In the genomic region with DNA sequence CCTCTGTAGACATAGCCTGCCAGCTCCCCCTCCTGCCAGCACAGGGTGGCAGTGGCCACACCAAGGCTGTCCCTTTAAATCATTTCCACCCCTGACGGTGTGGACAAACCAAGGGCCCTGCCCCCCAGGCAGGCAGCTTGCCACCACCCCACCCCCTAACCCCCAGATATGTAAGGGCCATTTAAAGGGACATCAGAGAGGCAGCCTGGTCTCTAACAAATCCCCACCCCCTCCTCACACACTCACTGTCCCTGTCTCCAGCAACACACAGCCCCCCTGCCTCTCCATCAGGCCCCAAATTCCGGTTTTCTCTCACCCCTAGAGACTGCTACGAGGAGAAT, we compare ENCODE assay signal across 8 mouse cellular contexts. TPM values are rescaled to one million over a fixed set of nuclear protein-coding genes. Genes with fewer than 3 reads are reported as not detected.
DNase-seq lines count a peak whose midpoint lies in the region; ATAC-seq and TF ChIP-seq lines count a peak whose summit lies in the region.

No protein-coding gene starts in this region.

- H3K4me2 ChIP-seq in embryonic facial prominence, embryonic 14.5 days (ENCODE audit: low read depth, low read length) = peak overlapping the region; percentile 92
- peak overlapping the region; percentile 95 for H3K4me2 ChIP-seq in heart, postnatal 0 days (ENCODE audit: low read depth, low read length)
- H3K4me2 ChIP-seq in midbrain, embryonic 11.5 days = peak overlapping the region; percentile 91

- peak; percentile 38 for TF ChIP-seq CTCF in heart, postnatal 0 days (IDR thresholded peaks at IDR 0.05; ENCODE audit: low read depth)

- no peaks in the 10 kb centered on the region; the same call in 1 of the 2 replicates for H3K36me3 ChIP-seq in erythroblast, embryonic 14.5 days (ENCODE audit: control insufficient read depth)
- H3K36me3 ChIP-seq in embryonic facial prominence, embryonic 14.5 days (ENCODE audit: control insufficient read depth, insufficient read depth, low read length) = peaks cover 16% of the 10 kb centered on the region
- peaks cover 11% of the 10 kb centered on the region; the same call in 1 of the 2 replicates for H3K36me3 ChIP-seq in heart, postnatal 0 days (replicated peaks; ENCODE audit: control insufficient read depth, insufficient read depth, low read length)
- H3K36me3 ChIP-seq in midbrain, embryonic 11.5 days (ENCODE audit: control insufficient read depth, insufficient read depth, low read length) = no peaks in the 10 kb centered on the region

- DNase-seq in NIH3T3 (ENCODE audit: low read depth) = peak; percentile 65
- DNase-seq in embryonic facial prominence, embryonic 14.5 days (ENCODE audit: low spot score) = peak; percentile 79
- DNase-seq in heart, postnatal 0 days (ENCODE audit: low spot score) = peak; percentile 86
- DNase-seq in kidney, postnatal 14 days = peak; percentile 84
- DNase-seq in midbrain, embryonic 11.5 days (ENCODE audit: low spot score, missing footprints) = peak; percentile 95

- ATAC-seq in erythroblast, adult 5-6 weeks (replicated peaks; ENCODE audit: low FRiP score, poor library complexity, severe bottlenecking) = no peak
- no peak for ATAC-seq in embryonic facial prominence, embryonic 14.5 days (ENCODE audit: low read depth)
- peak; percentile 24 for ATAC-seq in heart, postnatal 0 days (ENCODE audit: insufficient read depth, low read depth)
- 0 out of 2 replicates have a peak, but pooled peaks have one; percentile 3 for ATAC-seq in midbrain, embryonic 11.5 days (ENCODE audit: low FRiP score)
- no peak for ATAC-seq in activated CD4-positive, CD25-positive, alpha-beta regulatory T cell, adult 4 months

- TF ChIP-seq EP300 in heart, postnatal 0 days (IDR thresholded peaks at IDR 0.05; ENCODE audit: low read depth) = peak; percentile 28; the same call in 1 of the 2 replicates

- H3K9ac ChIP-seq in embryonic facial prominence, embryonic 14.5 days (ENCODE audit: low read depth, low read length) = peak overlapping the region; percentile 94
- H3K9ac ChIP-seq in heart, postnatal 0 days (replicated peaks; ENCODE audit: low read depth, low read length) = peak overlapping the region; percentile 82
- peak overlapping the region; percentile 99 for H3K9ac ChIP-seq in midbrain, embryonic 11.5 days (ENCODE audit: low read length)

- peak overlapping the region; percentile 99 for H3K27ac ChIP-seq in embryonic facial prominence, embryonic 14.5 days (replicated peaks; ENCODE audit: low read depth, low read length)
- H3K27ac ChIP-seq in heart, postnatal 0 days (ENCODE audit: low read depth) = peak overlapping the region; percentile 99
- H3K27ac ChIP-seq in midbrain, embryonic 11.5 days (ENCODE audit: low read depth, low read length) = peak overlapping the region; percentile 99

- H3K4me3 ChIP-seq in erythroblast, embryonic 14.5 days (replicated peaks) = peak overlapping the region; percentile 55
- peak overlapping the region; percentile 77 for H3K4me3 ChIP-seq in embryonic facial prominence, embryonic 14.5 days (ENCODE audit: low read depth, low read length)
- peak overlapping the region; percentile 61 for H3K4me3 ChIP-seq in heart, postnatal 0 days (ENCODE audit: low read depth, low read length)
- peak overlapping the region; percentile 84 for H3K4me3 ChIP-seq in midbrain, embryonic 11.5 days (ENCODE audit: low read depth, low read length)

- 0% methylated on average over 3 of the region's 3 CpGs for WGBS in embryonic facial prominence, embryonic 14.5 days
- WGBS in heart, postnatal 0 days = 0% methylated on average over 3 of the region's 3 CpGs
- 0% methylated on average over 3 of the region's 3 CpGs for WGBS in midbrain, embryonic 11.5 days

- H3K4me1 ChIP-seq in erythroblast, embryonic 14.5 days (ENCODE audit: control insufficient read depth) = peaks cover 84% of the 10 kb centered on the region
- H3K4me1 ChIP-seq in embryonic facial prominence, embryonic 14.5 days (ENCODE audit: control insufficient read depth, insufficient read depth, low read length) = peaks cover 53% of the 10 kb centered on the region
- peaks cover 40% of the 10 kb centered on the region for H3K4me1 ChIP-seq in heart, postnatal 0 days (ENCODE audit: control insufficient read depth, insufficient read depth)
- peaks cover 58% of the 10 kb centered on the region for H3K4me1 ChIP-seq in midbrain, embryonic 11.5 days (ENCODE audit: control insufficient read depth, insufficient read depth, low read length)

- H3K9me3 ChIP-seq in erythroblast, embryonic 14.5 days (ENCODE audit: control insufficient read depth, low read length) = no peaks in the 10 kb centered on the region
- no peaks in the 10 kb centered on the region for H3K9me3 ChIP-seq in embryonic facial prominence, embryonic 14.5 days (ENCODE audit: control insufficient read depth, low read length)
- no peaks in the 10 kb centered on the region for H3K9me3 ChIP-seq in heart, postnatal 0 days (replicated peaks; ENCODE audit: control insufficient read depth, low read length)
- H3K9me3 ChIP-seq in midbrain, embryonic 11.5 days (ENCODE audit: control insufficient read depth, low read length) = no peaks in the 10 kb centered on the region

- H3K27me3 ChIP-seq in erythroblast, embryonic 14.5 days (ENCODE audit: control insufficient read depth) = peaks cover 45% of the 10 kb centered on the region
- no peaks in the 10 kb centered on the region for H3K27me3 ChIP-seq in embryonic facial prominence, embryonic 14.5 days (replicated peaks; ENCODE audit: control insufficient read depth, insufficient read depth, low read length)
- no peaks in the 10 kb centered on the region for H3K27me3 ChIP-seq in heart, postnatal 0 days (ENCODE audit: control insufficient read depth, insufficient read depth, low read length)
- H3K27me3 ChIP-seq in midbrain, embryonic 11.5 days (ENCODE audit: control insufficient read depth, insufficient read depth, low read length) = no peaks in the 10 kb centered on the region

RNA-seq across cellular contexts. Expression of gene Kdm6b, which starts 1.8 kb away (rescaled TPM):
- 0.51 and 0.65 TPM in 2 replicates for polyA plus RNA-seq in erythroblast, embryonic 14.5 days (2012)
- 5.8 and 8.2 TPM in 2 replicates for total RNA-seq in erythroblast, adult 5-6 weeks (2015; ENCODE audit: low replicate concordance)
- 0.84 and 1.5 TPM in 2 replicates for total RNA-seq in erythroblast, adult 5-6 weeks (2017; ENCODE audit: low replicate concordance)
- polyA plus RNA-seq in embryonic facial prominence, embryonic 14.5 days (2014; fragmentation: Nextera tagmentation; extraction: Ambion mirVana) = 24.2 and 24.3 TPM in 2 replicates
- 7.8 and 10.0 TPM in 2 replicates for total RNA-seq in heart, postnatal 0 days (2014; rRNA removed; ENCODE audit: low replicate concordance)
- polyA plus RNA-seq in heart, postnatal 0 days (2015; fragmentation: Nextera tagmentation; extraction: Ambion mirVana) = 23.0 and 23.6 TPM in 2 replicates
- 30.2 and 31.7 TPM in 2 replicates for polyA plus RNA-seq in midbrain, embryonic 11.5 days (2014; fragmentation: Nextera tagmentation; extraction: Ambion mirVana)
- 10 to 100 TPM; 23.6 to 28.3 TPM for polyA plus RNA-seq in activated CD4-positive, CD25-positive, alpha-beta regulatory T cell, adult 4 months (2017; shearing (Covaris generic))

RNA-seq across cellular contexts. Expression of gene Tmem88, which starts 17.3 kb away (rescaled TPM):
- polyA plus RNA-seq in erythroblast, embryonic 14.5 days (2012) = 0.08 TPM in 1 of 2 replicates, not detected in the other
- not detected in 2 replicates for total RNA-seq in erythroblast, adult 5-6 weeks (2015; ENCODE audit: low replicate concordance)
- total RNA-seq in erythroblast, adult 5-6 weeks (2017; ENCODE audit: low replicate concordance) = not detected in 2 replicates
- polyA plus RNA-seq in embryonic facial prominence, embryonic 14.5 days (2014; fragmentation: Nextera tagmentation; extraction: Ambion mirVana) = 19.2 and 21.0 TPM in 2 replicates
- 32.4 and 33.0 TPM in 2 replicates for total RNA-seq in heart, postnatal 0 days (2014; rRNA removed; ENCODE audit: low replicate concordance)
- 59.7 and 62.5 TPM in 2 replicates for polyA plus RNA-seq in heart, postnatal 0 days (2015; fragmentation: Nextera tagmentation; extraction: Ambion mirVana)
- 11.9 and 13.1 TPM in 2 replicates for polyA plus RNA-seq in midbrain, embryonic 11.5 days (2014; fragmentation: Nextera tagmentation; extraction: Ambion mirVana)
- polyA plus RNA-seq in activated CD4-positive, CD25-positive, alpha-beta regulatory T cell, adult 4 months (2017; shearing (Covaris generic)) = under 1 TPM; 0.22 to 0.51 TPM

RNA-seq across cellular contexts. Expression of gene Cyb5d1, which starts 19.9 kb away (rescaled TPM):
- polyA plus RNA-seq in erythroblast, embryonic 14.5 days (2012) = 0.12 and 0.40 TPM in 2 replicates
- total RNA-seq in erythroblast, adult 5-6 weeks (2015; ENCODE audit: low replicate concordance) = 12.5 and 16.1 TPM in 2 replicates
- total RNA-seq in erythroblast, adult 5-6 weeks (2017; ENCODE audit: low replicate concordance) = 23.5 and 31.4 TPM in 2 replicates
- polyA plus RNA-seq in embryonic facial prominence, embryonic 14.5 days (2014; fragmentation: Nextera tagmentation; extraction: Ambion mirVana) = 23.8 and 24.2 TPM in 2 replicates
- 14.2 and 17.6 TPM in 2 replicates for total RNA-seq in heart, postnatal 0 days (2014; rRNA removed; ENCODE audit: low replicate concordance)
- 16.7 and 18.6 TPM in 2 replicates for polyA plus RNA-seq in heart, postnatal 0 days (2015; fragmentation: Nextera tagmentation; extraction: Ambion mirVana)
- polyA plus RNA-seq in midbrain, embryonic 11.5 days (2014; fragmentation: Nextera tagmentation; extraction: Ambion mirVana) = 44.6 and 50.5 TPM in 2 replicates
- 10 to 100 TPM in 1 of 2 experiments, 1 to 10 TPM in 1; 9.4 to 17.9 TPM for polyA plus RNA-seq in activated CD4-positive, CD25-positive, alpha-beta regulatory T cell, adult 4 months (2017; shearing (Covaris generic))

RNA-seq across cellular contexts. Expression of gene Naa38, which starts 20.0 kb away (rescaled TPM):
- 17.5 and 24.2 TPM in 2 replicates for polyA plus RNA-seq in erythroblast, embryonic 14.5 days (2012)
- 25.6 and 30.3 TPM in 2 replicates for total RNA-seq in erythroblast, adult 5-6 weeks (2015; ENCODE audit: low replicate concordance)
- 18.5 and 25.2 TPM in 2 replicates for total RNA-seq in erythroblast, adult 5-6 weeks (2017; ENCODE audit: low replicate concordance)
- 160 and 177 TPM in 2 replicates for polyA plus RNA-seq in embryonic facial prominence, embryonic 14.5 days (2014; fragmentation: Nextera tagmentation; extraction: Ambion mirVana)
- 64.9 and 93.4 TPM in 2 replicates for total RNA-seq in heart, postnatal 0 days (2014; rRNA removed; ENCODE audit: low replicate concordance)
- polyA plus RNA-seq in heart, postnatal 0 days (2015; fragmentation: Nextera tagmentation; extraction: Ambion mirVana) = 171 and 175 TPM in 2 replicates
- 120 and 130 TPM in 2 replicates for polyA plus RNA-seq in midbrain, embryonic 11.5 days (2014; fragmentation: Nextera tagmentation; extraction: Ambion mirVana)
- polyA plus RNA-seq in activated CD4-positive, CD25-positive, alpha-beta regulatory T cell, adult 4 months (2017; shearing (Covaris generic)) = 100 to 1,000 TPM; 146 TPM

RNA-seq across cellular contexts. Expression of gene Chd3, which starts 46.1 kb away (rescaled TPM):
- 1.1 and 1.8 TPM in 2 replicates for polyA plus RNA-seq in erythroblast, embryonic 14.5 days (2012)
- total RNA-seq in erythroblast, adult 5-6 weeks (2015; ENCODE audit: low replicate concordance) = 7.9 and 9.8 TPM in 2 replicates
- total RNA-seq in erythroblast, adult 5-6 weeks (2017; ENCODE audit: low replicate concordance) = 16.8 and 18.5 TPM in 2 replicates
- 68.9 and 73.3 TPM in 2 replicates for polyA plus RNA-seq in embryonic facial prominence, embryonic 14.5 days (2014; fragmentation: Nextera tagmentation; extraction: Ambion mirVana)
- total RNA-seq in heart, postnatal 0 days (2014; rRNA removed; ENCODE audit: low replicate concordance) = 23.6 and 23.8 TPM in 2 replicates
- polyA plus RNA-seq in heart, postnatal 0 days (2015; fragmentation: Nextera tagmentation; extraction: Ambion mirVana) = 10.3 and 12.4 TPM in 2 replicates
- polyA plus RNA-seq in midbrain, embryonic 11.5 days (2014; fragmentation: Nextera tagmentation; extraction: Ambion mirVana) = 38.2 and 39.4 TPM in 2 replicates
- 10 to 100 TPM; 58.7 to 62.7 TPM for polyA plus RNA-seq in activated CD4-positive, CD25-positive, alpha-beta regulatory T cell, adult 4 months (2017; shearing (Covaris generic))

Comparison
In these comparisons a context has a peak if more than half of its experiments do, and no peak if none do; other contexts are left out.
1. ATAC-seq: peak in heart, postnatal 0 days (single experiment) and midbrain, embryonic 11.5 days (single experiment); none in erythroblast, adult 5-6 weeks (single experiment), embryonic facial prominence, embryonic 14.5 days (single experiment) and activated CD4-positive, CD25-positive, alpha-beta regulatory T cell, adult 4 months (single experiment).
2. RNA of gene Kdm6b, which starts 1.8 kb away (polyA plus RNA-seq): 30.2 to 31.7 TPM in midbrain, embryonic 11.5 days, 23.6 to 28.3 TPM in activated CD4-positive, CD25-positive, alpha-beta regulatory T cell, adult 4 months, 24.2 to 24.3 TPM in embryonic facial prominence, embryonic 14.5 days and 23.0 to 23.6 TPM in heart, postnatal 0 days; 0.51 to 0.65 TPM in erythroblast, embryonic 14.5 days; every median in the first group is over 10 times any median in the second.
3. Peak in every context shown above with its lines, with median percentiles within 50 percentile points of each other: H3K4me3 ChIP-seq, DNase-seq, H3K27ac ChIP-seq, H3K4me2 ChIP-seq and H3K9ac ChIP-seq.